ENCODE assay signal across 12 mouse cellular contexts in the genomic region with DNA sequence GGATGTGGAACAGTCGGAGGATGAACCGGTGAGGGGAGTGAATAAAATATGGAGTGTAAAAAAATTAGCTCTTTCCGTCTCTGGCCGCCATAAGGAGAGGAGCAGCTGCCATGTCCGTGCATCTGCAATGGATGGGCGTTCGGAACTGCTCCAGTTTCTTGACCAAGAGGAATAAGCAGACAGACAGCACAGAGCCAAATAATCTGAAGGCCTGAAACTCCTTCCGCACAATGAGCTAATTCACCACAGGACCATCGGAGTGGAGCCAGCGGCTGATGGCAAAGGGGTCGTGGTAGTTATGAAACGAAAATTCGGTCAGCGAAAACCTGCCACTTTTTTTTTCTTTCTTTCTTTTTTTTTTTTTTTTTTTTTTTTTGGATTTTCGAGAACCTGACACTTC.
"Had no signal": no experiment of that assay in that cellular context is flagged by ENCODE, and none has a peak within 500 bp of the region (broad histone marks: within the 10 kb centered on the region; RNA-seq: fewer than 3 reads in every experiment).

No protein-coding gene starts in this region.

- DNase-seq: retina, postnatal 1 day; right cerebral cortex, adult 18-20 months; right cerebral cortex, postnatal 14 days; right cerebral cortex, postnatal 25 days; right cerebral cortex, postnatal 4 days; spleen, adult 18-20 months; thymus, adult 18-20 months; thymus, adult 2 months; thymus, postnatal 14 days; thymus, postnatal 25 days; thymus, postnatal 36 days; thymus, postnatal 4 days had no signal
